Mouse (Mus musculus): ENCODE data around the gene Nipsnap3b. TPM values are rescaled to one million over a fixed set of nuclear protein-coding genes. Genes with fewer than 3 reads are reported as not detected.

The Nipsnap3b gene
- 47.9 and 50.5 TPM in 2 replicates for polyA plus RNA-seq (2015; fragmentation: Nextera tagmentation; extraction: Ambion mirVana)

DNA sequence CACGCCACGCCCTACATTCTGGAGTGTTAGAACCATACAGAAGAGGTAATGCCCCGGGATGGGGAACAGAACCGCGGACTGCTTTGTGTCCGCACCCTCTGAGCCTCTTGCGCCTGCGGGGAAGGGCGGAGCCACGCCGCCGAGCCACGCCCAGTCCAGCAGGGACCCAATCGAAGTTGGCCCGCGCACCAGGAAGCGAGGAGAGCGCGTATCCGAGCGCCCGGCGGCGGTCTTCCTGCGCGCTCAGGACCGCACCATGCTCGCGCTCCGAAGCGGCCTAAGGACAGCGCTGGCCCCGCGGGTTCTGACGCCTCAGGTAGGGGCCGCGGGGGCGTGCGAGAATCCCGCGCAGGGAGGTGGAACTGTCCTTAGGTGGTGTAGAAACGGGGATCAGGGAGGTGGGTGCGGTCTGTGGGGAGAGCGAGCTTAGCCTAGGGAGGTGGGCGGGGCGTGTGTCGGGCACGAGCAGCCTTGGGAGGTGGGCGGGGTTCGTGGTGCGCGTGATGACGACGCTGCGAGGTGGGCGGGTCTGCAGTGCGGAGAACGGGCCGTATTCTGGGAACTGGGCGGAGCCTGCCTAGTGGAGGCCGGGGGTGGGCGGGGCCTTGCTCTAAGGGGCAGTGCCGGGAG lies at the start of gene Nipsnap3b:
Nipsnap3b (plus strand) TSS at position 149 of the 630 bp plus-strand sequence.
- H3K4me1 ChIP-seq: 0 out of 2 replicates have a peak, but pooled peaks cover 7% of the 10 kb centered on the region
- peak; percentile 96 for ATAC-seq (ENCODE audit: insufficient number of reproducible peaks, low FRiP score, low TSS enrichment, low read depth)
- WGBS: under 1% methylated on average over 57 of the region's 63 CpGs
- peak within 1 kb of the TSS; percentile 91 for H3K4me3 ChIP-seq
- H3K4me2 ChIP-seq: peak within 1 kb of the TSS; percentile 63
- H3K36me3 ChIP-seq: peaks cover 15% of the 10 kb centered on the region
- H3K27me3 ChIP-seq: no peaks in the 10 kb centered on the region
- no peaks in the 10 kb centered on the region for H3K9me3 ChIP-seq
- H3K27ac ChIP-seq: peak within 1 kb of the TSS; percentile 90
- peak within 1 kb of the TSS; percentile 67 for H3K9ac ChIP-seq

DNA sequence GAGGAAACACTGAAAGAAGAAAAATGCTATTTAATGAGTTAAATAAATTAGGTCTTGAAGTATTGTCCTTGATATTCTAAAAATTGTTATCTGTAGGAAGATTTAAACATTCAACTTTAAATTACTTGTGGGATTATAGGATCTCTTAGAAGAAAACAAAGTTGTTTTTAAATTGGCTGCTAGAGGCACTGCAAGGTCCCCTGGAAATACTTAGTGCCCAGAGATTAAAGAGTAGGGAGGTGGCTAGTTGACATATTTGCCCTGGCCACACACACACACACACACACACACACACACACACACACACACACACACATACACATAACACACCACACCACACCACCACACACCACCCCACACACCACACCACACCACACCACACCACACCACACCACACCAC lies 47.4 kb upstream of the Nipsnap3b start, which contains the start of gene Olfr270:
Olfr270 (plus strand) TSS at position 301 of the 400 bp plus-strand sequence.
- Histone ChIP-seq H3K4me1 (no peaks in the 10 kb centered on the region), H3K4me2 (no peak within 1 kb of the TSS), H3K27me3 (no peaks in the 10 kb centered on the region), H3K36me3 (no peaks in the 10 kb centered on the region), H3K4me3 (no peak within 1 kb of the TSS), H3K27ac (no peak within 1 kb of the TSS), H3K9me3 (no peaks in the 10 kb centered on the region), H3K9ac (no peak within 1 kb of the TSS)
- ATAC-seq (ENCODE audit: insufficient number of reproducible peaks, low FRiP score, low TSS enrichment, low read depth): no peak

DNA sequence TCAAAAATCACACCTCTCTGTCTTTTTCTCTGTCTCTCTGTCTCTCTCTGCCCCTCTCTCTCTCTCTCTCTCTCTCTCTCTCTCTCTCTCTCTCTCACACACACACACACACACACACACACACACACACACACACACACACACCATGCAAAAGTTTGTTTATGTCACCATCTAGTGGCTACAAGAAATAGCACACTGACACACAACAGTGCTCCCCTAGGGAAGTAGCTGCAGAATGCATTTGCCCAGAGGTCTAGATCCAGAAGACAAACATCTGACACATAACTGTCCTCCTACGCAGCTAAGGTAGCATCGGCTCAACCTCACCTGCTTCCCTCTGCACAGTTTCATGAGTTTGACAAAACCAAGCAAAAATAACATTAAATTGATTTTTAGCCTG lies 26.5 kb upstream of the Nipsnap3b start:
- Histone ChIP-seq H3K4me1 (peaks cover 5% of the 10 kb centered on the region; the same call in 1 of the 2 replicates), H3K9me3 (no peaks in the 10 kb centered on the region), H3K27ac (no peak overlapping the region), H3K9ac (no peak overlapping the region), H3K27me3 (peaks cover 9% of the 10 kb centered on the region; the same call in 1 of the 2 replicates), H3K36me3 (no peaks in the 10 kb centered on the region), H3K4me2 (no peak overlapping the region), H3K4me3 (no peak overlapping the region)
- 70% methylated on average over 2 of the region's 2 CpGs for WGBS
- no peak for ATAC-seq (ENCODE audit: insufficient number of reproducible peaks, low FRiP score, low TSS enrichment, low read depth)

DNA sequence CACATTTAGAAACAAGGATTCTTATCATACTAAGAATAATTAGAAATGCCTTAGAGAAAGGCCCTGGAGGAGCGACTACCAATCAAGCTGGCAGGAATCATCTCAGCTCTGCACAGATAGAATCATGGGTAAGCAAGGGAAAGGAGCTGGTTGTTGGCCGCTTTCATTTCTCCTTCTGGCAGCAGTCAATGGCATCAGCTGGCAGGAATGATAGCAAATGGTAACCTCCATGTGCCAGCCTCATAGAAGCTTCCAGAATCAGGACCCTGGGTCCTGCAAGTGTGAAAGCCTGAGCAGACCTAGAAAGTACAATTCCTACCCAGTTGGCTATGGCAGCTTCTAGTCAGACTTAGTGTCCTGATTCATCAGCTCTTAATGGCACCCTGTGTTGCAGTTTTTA lies 25.4 kb upstream of the Nipsnap3b start:
- Histone ChIP-seq H3K4me2 (no peak overlapping the region), H3K27ac (no peak overlapping the region), H3K4me3 (no peak overlapping the region), H3K27me3 (peaks cover 9% of the 10 kb centered on the region; the same call in 1 of the 2 replicates), H3K9me3 (no peaks in the 10 kb centered on the region), H3K36me3 (no peaks in the 10 kb centered on the region), H3K9ac (no peak overlapping the region), H3K4me1 (peaks cover 5% of the 10 kb centered on the region; the same call in 1 of the 2 replicates)
- WGBS: 83% methylated on average over 2 of the region's 2 CpGs
- no peak for ATAC-seq (ENCODE audit: insufficient number of reproducible peaks, low FRiP score, low TSS enrichment, low read depth)

DNA sequence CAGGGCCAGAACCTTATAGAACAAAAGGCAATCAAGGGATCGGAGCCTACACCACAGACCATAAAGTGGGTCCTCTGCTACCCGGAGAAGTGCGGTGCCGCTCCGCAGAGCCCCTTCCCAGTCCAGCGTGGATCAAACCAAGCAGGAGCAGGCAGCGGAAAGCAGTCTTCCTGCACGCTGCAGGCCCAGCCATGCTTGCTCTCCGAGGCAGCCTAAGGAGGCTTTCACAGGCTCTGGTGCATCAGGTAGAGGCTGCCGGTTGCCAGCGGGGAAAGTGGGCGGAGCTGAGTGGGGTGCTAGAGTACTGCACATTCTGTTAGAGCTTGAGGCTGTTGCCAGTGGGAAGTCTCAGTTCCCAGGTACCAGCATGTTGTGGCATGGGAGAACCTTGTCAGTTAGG lies 22.4 kb upstream of the Nipsnap3b start, which contains the start of gene Nipsnap3a:
Nipsnap3a (plus strand) TSS at position 25 of the 400 bp plus-strand sequence.
- Histone ChIP-seq H3K27me3 (peaks cover 3% of the 10 kb centered on the region; the same call in 1 of the 2 replicates), H3K9ac (no peak within 1 kb of the TSS), H3K36me3 (no peaks in the 10 kb centered on the region), H3K4me1 (peaks cover 5% of the 10 kb centered on the region; the same call in 1 of the 2 replicates), H3K4me3 (peak within 1 kb of the TSS; percentile 10), H3K9me3 (no peaks in the 10 kb centered on the region), H3K27ac (no peak within 1 kb of the TSS), H3K4me2 (peak within 1 kb of the TSS; percentile 42)
- 21% methylated on average over 12 of the region's 12 CpGs for WGBS
- ATAC-seq (ENCODE audit: insufficient number of reproducible peaks, low FRiP score, low TSS enrichment, low read depth): 0 out of 2 replicates have a peak, but pooled peaks have one; percentile 48

DNA sequence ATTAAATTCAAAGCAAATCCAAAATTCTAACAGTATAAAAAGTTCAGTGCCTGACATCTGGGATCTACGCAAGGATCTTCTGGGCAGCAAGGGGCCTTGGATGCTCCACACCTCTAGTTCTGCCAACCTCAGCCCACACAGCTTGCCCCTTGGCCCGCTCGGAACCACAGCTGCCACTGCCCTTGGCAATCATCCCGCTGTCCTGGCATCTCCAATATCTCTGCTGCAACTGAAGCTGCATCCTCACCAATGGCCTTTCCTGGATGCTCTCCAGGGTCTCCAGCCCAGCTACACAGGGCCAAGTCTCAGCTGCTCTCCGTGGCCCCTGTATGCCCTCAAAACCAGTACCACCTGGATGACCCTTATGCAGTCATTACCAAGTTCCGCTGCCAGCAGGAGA lies 12.2 kb upstream of the Nipsnap3b start:
- no peak overlapping the region for H3K27ac ChIP-seq
- WGBS: 92% methylated on average over 6 of the region's 6 CpGs
- H3K4me2 ChIP-seq: no peak overlapping the region
- H3K27me3 ChIP-seq: no peaks in the 10 kb centered on the region
- no peak overlapping the region for H3K4me3 ChIP-seq
- no peaks in the 10 kb centered on the region for H3K4me1 ChIP-seq
- H3K9ac ChIP-seq: no peak overlapping the region
- ATAC-seq (ENCODE audit: insufficient number of reproducible peaks, low FRiP score, low TSS enrichment, low read depth): no peak
- H3K36me3 ChIP-seq: no peaks in the 10 kb centered on the region
- no peaks in the 10 kb centered on the region for H3K9me3 ChIP-seq

DNA sequence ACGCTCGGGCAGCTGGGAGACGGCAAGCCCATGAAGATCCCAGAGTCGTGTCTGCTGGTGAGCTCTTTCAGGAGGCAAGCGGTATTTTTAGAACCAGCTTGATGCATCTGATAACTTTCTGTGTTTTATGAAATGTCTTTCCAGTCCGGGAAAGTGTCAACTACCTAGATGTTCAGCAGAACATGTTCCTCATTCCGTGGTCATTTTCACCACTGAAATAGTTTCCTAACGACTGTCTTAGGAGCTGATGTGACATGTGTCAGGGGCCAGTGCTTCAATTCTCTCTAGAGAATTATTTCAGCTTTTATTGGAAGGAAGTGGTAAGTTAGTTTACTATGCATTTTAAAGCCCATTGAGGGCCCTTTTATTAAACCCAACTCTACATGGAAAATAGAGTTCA lies 11.5 kb upstream of the Nipsnap3b start:
- Histone ChIP-seq H3K27me3 (no peaks in the 10 kb centered on the region), H3K9ac (no peak overlapping the region), H3K9me3 (no peaks in the 10 kb centered on the region), H3K4me3 (no peak overlapping the region), H3K36me3 (no peaks in the 10 kb centered on the region), H3K27ac (no peak overlapping the region), H3K4me1 (no peaks in the 10 kb centered on the region), H3K4me2 (no peak overlapping the region)
- ATAC-seq (ENCODE audit: insufficient number of reproducible peaks, low FRiP score, low TSS enrichment, low read depth): no peak
- 60% methylated on average over 8 of the region's 8 CpGs for WGBS

DNA sequence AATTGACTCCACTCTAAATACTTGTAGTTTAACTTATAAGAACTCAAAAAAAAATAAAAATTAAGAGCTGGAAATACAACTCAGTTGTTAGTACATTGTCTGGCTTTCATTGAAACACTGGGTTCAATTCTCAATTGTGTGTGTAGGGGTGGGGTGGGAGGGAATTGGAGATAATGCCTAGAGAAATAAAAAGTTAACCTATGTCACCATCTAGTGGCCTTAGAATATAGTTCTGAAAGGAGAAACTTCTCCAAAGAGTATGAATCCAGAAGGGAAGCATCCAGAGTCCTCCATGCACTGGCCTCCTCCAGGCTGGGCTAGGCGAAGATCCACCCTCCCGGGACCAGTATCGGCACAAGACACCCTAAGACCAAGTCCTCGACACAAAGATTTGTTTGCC lies 2.5 kb upstream of the Nipsnap3b start:
- Histone ChIP-seq H3K27ac (no peak overlapping the region), H3K36me3 (no peaks in the 10 kb centered on the region), H3K4me1 (0 out of 2 replicates have a peak, but pooled peaks cover 7% of the 10 kb centered on the region), H3K9me3 (no peaks in the 10 kb centered on the region), H3K9ac (no peak overlapping the region), H3K4me2 (no peak overlapping the region), H3K4me3 (no peak overlapping the region), H3K27me3 (no peaks in the 10 kb centered on the region)
- WGBS: 75% methylated on average over 4 of the region's 4 CpGs
- no peak for ATAC-seq (ENCODE audit: insufficient number of reproducible peaks, low FRiP score, low TSS enrichment, low read depth)

DNA sequence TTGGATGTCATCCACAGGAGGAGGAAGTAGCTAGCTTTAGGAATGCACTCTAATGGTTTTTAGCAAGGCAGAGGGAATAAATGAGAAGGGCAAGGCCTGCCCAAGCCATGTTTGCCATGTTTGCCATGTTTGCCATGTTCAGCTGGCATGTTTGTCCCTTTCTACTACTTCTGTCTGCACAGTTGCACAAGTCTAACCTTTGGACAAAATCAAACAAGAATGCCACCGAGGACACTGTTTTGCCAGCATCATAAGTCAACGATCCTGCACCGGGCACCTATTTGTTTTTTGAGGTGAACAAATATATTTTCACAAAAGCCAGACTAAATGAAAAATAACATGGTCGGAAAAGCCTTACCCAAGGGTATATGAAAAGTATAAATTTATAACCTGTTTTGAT lies 1.8 kb upstream of the Nipsnap3b start:
- 96% methylated on average over 4 of the region's 4 CpGs for WGBS
- Histone ChIP-seq H3K27me3 (no peaks in the 10 kb centered on the region), H3K4me1 (0 out of 2 replicates have a peak, but pooled peaks cover 7% of the 10 kb centered on the region), H3K4me3 (no peak overlapping the region), H3K9me3 (no peaks in the 10 kb centered on the region), H3K27ac (no peak overlapping the region), H3K9ac (no peak overlapping the region), H3K4me2 (no peak overlapping the region), H3K36me3 (no peaks in the 10 kb centered on the region; the same call in 1 of the 2 replicates)
- no peak for ATAC-seq (ENCODE audit: insufficient number of reproducible peaks, low FRiP score, low TSS enrichment, low read depth)

DNA sequence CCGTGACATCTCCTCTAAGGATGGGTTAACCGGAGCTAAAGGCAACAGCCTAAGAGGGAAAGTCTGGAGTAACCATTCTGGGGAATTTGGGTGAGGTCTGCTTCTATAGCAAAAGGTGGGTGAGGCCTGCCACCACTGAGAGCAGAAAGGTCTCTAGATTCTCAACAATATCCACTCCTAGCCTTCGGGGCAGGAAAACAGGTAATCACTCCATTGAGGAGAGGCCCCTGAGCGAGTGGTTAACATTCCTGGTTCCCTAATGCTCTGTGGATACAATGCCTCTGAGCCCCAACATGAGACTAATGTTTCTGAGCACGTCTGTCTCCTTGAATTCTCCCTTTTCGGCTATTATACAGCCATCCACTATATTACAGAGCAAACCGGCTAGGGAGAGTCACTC lies 2.7 kb downstream of the Nipsnap3b start:
- Histone ChIP-seq H3K4me3 (no peak overlapping the region), H3K27me3 (no peaks in the 10 kb centered on the region), H3K9ac (no peak overlapping the region), H3K4me2 (no peak overlapping the region), H3K36me3 (peaks cover 29% of the 10 kb centered on the region), H3K27ac (no peak overlapping the region), H3K9me3 (no peaks in the 10 kb centered on the region), H3K4me1 (0 out of 2 replicates have a peak, but pooled peaks cover 7% of the 10 kb centered on the region)
- 89% methylated on average over 7 of the region's 7 CpGs for WGBS
- ATAC-seq (ENCODE audit: insufficient number of reproducible peaks, low FRiP score, low TSS enrichment, low read depth): no peak

DNA sequence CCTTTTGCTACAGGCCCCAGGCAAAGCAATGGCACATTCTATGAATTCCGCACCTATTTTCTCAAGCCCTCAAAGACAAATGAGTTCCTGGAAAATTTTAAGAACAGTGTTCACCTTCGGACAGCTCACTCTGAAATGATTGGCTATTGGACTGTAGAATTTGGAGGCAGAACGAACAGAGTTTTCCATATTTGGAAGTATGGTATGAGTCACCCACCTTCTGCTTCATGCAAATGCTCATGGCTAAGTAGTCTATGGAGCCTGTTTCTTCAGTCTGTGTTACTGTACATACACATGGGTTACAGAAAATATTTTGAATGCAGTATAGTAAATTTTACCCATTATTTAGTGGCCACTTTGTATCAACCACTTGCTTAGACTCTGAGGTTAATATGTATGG lies 3.3 kb downstream of the Nipsnap3b start:
- no peak overlapping the region for H3K4me3 ChIP-seq
- H3K9me3 ChIP-seq: no peaks in the 10 kb centered on the region
- H3K36me3 ChIP-seq: peaks cover 34% of the 10 kb centered on the region
- ATAC-seq (ENCODE audit: insufficient number of reproducible peaks, low FRiP score, low TSS enrichment, low read depth): no peak
- no peak overlapping the region for H3K4me2 ChIP-seq
- no peak overlapping the region for H3K9ac ChIP-seq
- WGBS: 85% methylated on average over 3 of the region's 3 CpGs
- H3K4me1 ChIP-seq: 0 out of 2 replicates have a peak, but pooled peaks cover 7% of the 10 kb centered on the region
- no peaks in the 10 kb centered on the region for H3K27me3 ChIP-seq
- no peak overlapping the region for H3K27ac ChIP-seq

DNA sequence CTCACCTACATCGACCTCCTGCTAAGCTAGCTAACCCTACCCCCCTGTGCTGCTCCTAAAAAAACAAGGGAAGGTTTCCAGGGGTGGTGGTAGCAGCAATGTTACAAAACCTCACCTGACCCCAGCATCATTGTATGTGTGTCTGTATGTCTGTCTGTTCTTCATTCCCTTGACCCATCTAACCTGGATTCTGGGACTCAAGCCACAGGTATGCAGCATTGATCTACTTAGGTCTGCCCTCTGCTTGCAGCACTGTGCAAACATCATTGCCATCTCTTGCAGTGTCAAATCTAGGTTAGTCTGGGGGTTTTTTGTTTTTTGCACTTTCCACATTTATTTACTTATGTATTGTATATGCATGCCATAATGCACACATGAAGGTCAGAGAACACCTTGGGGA lies 6.7 kb downstream of the Nipsnap3b start:
- Histone ChIP-seq H3K9ac (no peak overlapping the region), H3K27ac (no peak overlapping the region), H3K27me3 (no peaks in the 10 kb centered on the region), H3K4me3 (no peak overlapping the region), H3K9me3 (no peaks in the 10 kb centered on the region), H3K4me1 (no peaks in the 10 kb centered on the region), H3K4me2 (no peak overlapping the region), H3K36me3 (peaks cover 53% of the 10 kb centered on the region)
- 85% methylated on average over 1 of the region's 1 CpGs for WGBS
- ATAC-seq (ENCODE audit: insufficient number of reproducible peaks, low FRiP score, low TSS enrichment, low read depth): no peak
